ENCODE assay signal across 20 mouse cellular contexts in the genomic region with DNA sequence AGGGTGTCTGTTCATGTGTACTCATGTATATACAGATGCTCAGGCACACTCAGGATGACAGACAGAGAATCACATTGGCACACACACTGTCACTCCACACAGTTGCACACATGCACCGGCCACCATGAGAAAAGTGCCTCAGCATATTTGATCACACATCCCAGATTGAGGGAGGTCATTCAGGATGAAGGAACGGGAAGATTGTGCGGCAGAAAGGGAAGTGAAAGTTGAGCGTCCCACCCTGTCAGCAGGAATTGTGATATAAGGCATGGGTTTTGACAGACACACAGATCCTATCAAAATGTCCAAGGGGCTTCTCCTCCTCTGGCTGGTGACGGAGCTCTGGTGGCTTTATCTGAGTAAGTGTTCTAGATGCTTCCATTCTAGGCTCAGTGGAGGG. TPM values are rescaled to one million over a fixed set of nuclear protein-coding genes. Genes with fewer than 3 reads are reported as not detected.
"Had no signal": no experiment of that assay in that cellular context is flagged by ENCODE, and none has a peak within 500 bp of the region (broad histone marks: within the 10 kb centered on the region; RNA-seq: fewer than 3 reads in every experiment).

TSS of gene Timd4 (plus strand) at position 290 of the 400 bp plus-strand sequence.

- H3K4me1 ChIP-seq: limb, embryonic 10.5 days; limb, embryonic 13.5 days had no signal

- H3K36me3 ChIP-seq: limb, embryonic 10.5 days; limb, embryonic 13.5 days had no signal

- H3K27ac ChIP-seq: layer of hippocampus, adult 2 months; limb, embryonic 10.5 days; limb, embryonic 13.5 days; liver, embryonic 14.5 days; macrophage had no signal

- H3K4me3 ChIP-seq: layer of hippocampus, adult 2 months; limb, embryonic 10.5 days; limb, embryonic 13.5 days had no signal

- DNase-seq: kidney, adult 18-20 months; kidney, adult 9 months; kidney, postnatal 25 days; layer of hippocampus, adult 9-11 months; liver; liver, postnatal 0 days; lung, embryonic 14.5 days; midbrain, embryonic 14.5 days; thymus, adult 18-20 months; thymus, postnatal 36 days had no signal

- ATAC-seq: liver, postnatal 0 days; lung, postnatal 0 days had no signal

- H3K9me3 ChIP-seq: limb, embryonic 10.5 days; limb, embryonic 13.5 days had no signal

- H3K27me3 ChIP-seq: limb, embryonic 13.5 days had no signal

RNA-seq across cellular contexts. Expression of gene Timd4, which starts in this region (rescaled TPM):
- total RNA-seq: layer of hippocampus, adult 2 months; left cerebral cortex, postnatal 25 days; megakaryocyte-erythroid progenitor cell, adult 5-6 weeks; midbrain, postnatal 0 days had no signal
- polyA plus RNA-seq: neural tube, embryonic 14.5 days had no signal
